Mouse (Mus musculus): Measurements from ENCODE around the gene Nrxn1. TPM values are rescaled to one million over a fixed set of nuclear protein-coding genes. Genes with fewer than 3 reads are reported as not detected.

The Nrxn1 gene
- polyA plus RNA-seq, 1 experiment, result 0.42 TPM

- DNase-seq (ENCODE audit: low read depth, low spot score), result no peak
- 25% methylated on average over 7 of the region's 7 CpGs for WGBS
These were observed 1033.4 kb downstream of the Nrxn1 start for GRCm38 (mm10) chr17:90059320-90060111.

- DNase-seq (ENCODE audit: low read depth, low spot score), result no peak
- WGBS, result 83% methylated on average over 5 of the region's 5 CpGs
These were observed 1038.6 kb downstream of the Nrxn1 start for GRCm38 (mm10) chr17:90054312-90054711.

- DNase-seq (ENCODE audit: low read depth, low spot score), result no peak
- 52% methylated on average over 1 of the region's 1 CpGs for WGBS
These were observed 1053.6 kb downstream of the Nrxn1 start for GRCm38 (mm10) chr17:90039316-90039715.

- WGBS, result 73% methylated on average over 2 of the region's 2 CpGs
- no peak for DNase-seq (ENCODE audit: low read depth, low spot score)
These were observed 1060.5 kb downstream of the Nrxn1 start for GRCm38 (mm10) chr17:90032416-90032815.

DNA sequence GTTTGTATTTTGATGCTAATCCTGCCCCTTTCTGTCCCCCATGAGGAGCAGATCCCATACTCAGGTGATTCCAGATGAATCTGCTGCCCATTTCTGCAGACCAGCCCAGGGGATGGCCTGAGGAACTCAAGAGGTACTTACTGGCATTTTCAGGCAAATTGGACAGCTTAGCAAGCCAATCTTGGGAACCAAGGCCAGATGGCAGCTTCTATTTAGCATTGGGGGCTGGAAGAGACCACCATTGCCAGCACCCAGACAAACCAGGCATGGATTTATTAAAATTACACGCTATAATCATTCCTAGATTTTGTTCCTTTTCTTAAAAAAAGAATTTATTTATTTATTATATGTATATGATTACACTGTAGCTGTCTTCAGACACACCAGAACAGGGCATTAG is 1076.2 kb downstream of the Nrxn1 start:
- no peak for DNase-seq (ENCODE audit: low read depth, low spot score)
- WGBS, result 56% methylated on average over 1 of the region's 1 CpGs

DNA sequence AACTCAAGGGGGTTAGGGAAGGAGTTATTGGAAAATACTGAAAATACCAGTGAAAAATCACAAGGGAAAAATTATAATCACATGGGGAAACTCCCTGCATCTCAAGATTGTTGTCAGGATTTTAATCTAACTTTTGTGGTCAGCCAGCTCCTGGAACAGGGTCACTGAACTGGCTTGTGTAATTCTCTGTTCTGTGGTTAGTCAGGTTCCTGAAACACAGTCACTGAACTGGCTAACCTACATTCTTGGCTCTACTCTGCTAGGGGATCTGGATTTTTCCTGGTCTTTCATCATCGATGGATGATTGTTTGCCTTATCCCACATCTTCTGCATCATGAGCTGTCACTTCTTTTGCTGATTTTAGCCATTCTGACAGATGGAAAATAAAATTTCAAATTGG is 1081.1 kb downstream of the Nrxn1 start:
- WGBS, result 95% methylated on average over 1 of the region's 1 CpGs

DNA sequence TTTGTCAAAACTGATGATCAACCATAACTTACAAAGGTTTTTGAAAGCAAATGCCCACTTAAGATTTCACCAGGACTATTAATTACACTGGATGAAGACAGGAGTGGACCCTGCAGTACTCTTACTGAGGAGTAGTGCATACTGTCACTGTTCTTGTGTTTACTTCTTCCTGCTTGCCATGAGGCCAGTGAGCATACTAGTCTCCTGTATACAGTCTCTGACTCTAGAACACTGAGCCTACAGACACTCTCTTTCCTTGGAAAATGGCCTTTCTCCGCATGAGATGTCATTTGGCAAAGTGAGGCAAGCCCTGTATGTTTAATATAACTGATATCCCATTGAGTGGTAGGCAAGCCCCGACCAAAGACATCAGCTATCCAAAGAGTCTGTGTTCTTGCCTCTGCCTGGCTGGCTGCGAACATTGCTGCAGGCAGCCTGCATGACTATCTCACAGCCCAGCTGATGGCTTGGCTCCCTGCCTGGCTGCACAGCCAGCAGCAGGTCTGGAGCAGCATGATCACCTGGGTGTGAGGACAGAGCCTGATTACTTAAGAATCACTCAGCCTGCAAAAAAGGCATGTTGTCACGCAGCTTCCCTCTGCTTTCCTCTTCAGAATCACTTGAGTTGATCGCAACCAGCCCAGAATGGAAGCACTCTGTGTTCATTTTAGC is 1085.3 kb downstream of the Nrxn1 start:
- no peak for DNase-seq (ENCODE audit: low read depth, low spot score)
- 45% methylated on average over 5 of the region's 5 CpGs for WGBS

More for the DNA sequence above, 1081.1 kb downstream of the Nrxn1 start:
- no peak for DNase-seq (ENCODE audit: low read depth, low spot score)

DNA sequence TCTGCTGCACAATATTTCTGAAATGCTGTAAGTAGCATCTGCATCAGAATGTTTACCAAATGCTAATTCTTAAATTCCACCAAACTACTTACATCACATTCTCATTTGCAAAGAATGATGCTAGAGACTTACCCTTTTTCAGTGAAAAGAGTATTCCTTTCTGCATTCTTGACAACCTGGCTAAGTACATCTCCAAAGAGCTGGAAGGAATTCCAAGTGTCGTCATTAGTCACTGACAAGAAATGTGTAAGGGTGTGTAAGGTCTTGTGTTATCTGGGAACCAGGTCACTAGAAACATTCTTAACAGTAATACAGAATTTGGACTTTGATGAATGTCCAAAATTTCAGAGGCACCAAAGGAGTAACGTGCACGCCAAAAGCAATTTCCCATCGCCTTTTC is 1102.2 kb downstream of the Nrxn1 start:
- 81% methylated on average over 4 of the region's 4 CpGs for WGBS
- no peak for DNase-seq (ENCODE audit: low read depth, low spot score)

Measured in large intestine, adult 2 months (tissue).